In the genomic region with DNA sequence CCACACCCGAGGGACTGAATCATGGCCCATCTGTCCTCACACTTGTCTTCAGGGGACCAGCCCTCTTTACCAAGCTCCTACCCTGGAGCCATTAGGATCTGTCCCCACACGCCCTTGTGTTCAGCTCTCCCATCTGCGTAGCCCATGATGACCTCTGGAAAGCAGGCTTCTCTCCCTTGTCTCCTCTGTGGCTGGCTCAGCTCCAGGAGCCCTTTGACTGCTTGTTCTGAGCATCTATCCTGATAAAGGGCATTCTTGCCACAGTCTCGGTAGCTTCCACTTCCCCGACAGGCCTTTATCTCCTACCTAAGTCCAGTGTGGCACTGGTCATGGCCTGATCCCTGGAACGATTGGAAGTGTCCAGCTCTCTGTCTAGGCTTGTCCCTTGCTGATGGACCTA, we compare ENCODE assay signal across 26 mouse cellular contexts. TPM values are rescaled to one million over a fixed set of nuclear protein-coding genes. Genes with fewer than 3 reads are reported as not detected.
DNase-seq lines count a peak whose midpoint lies in the region; ATAC-seq lines count a peak whose summit lies in the region.
"Had no signal": no experiment of that assay in that cellular context is flagged by ENCODE, and none has a peak within 500 bp of the region (broad histone marks: within the 10 kb centered on the region; RNA-seq: fewer than 3 reads in every experiment).

No protein-coding gene starts in this region.

- H3K36me3 ChIP-seq in kidney, embryonic 15.5 days = peaks cover 72% of the 10 kb centered on the region
- H3K36me3 ChIP-seq: G1E had no signal

- no peak overlapping the region for H3K9ac ChIP-seq in kidney, embryonic 15.5 days
- H3K9ac ChIP-seq: forebrain, embryonic 13.5 days; heart, embryonic 13.5 days; hindbrain, embryonic 13.5 days had no signal

- H3K9me3 ChIP-seq in kidney, embryonic 15.5 days (replicated peaks) = no peaks in the 10 kb centered on the region
- H3K9me3 ChIP-seq: forebrain, embryonic 10.5 days; forebrain, embryonic 13.5 days; heart, embryonic 10.5 days; heart, embryonic 13.5 days; hindbrain, embryonic 10.5 days; hindbrain, embryonic 13.5 days had no signal

- DNase-seq in kidney, adult 11 months = peak; percentile 60
- DNase-seq in kidney, adult 8-10 months = peak; percentile 63
- peak; percentile 58 for DNase-seq in kidney, postnatal 10 days
- peak; percentile 71 to 79 for DNase-seq in kidney, postnatal 36 days
- no peak for DNase-seq in frontal cortex, postnatal 14 days (ENCODE audit: low spot score in 2 of 2)
- DNase-seq in layer of hippocampus, adult 8-10 months (ENCODE audit: low spot score in 2 of 2) = no peak
- DNase-seq: adrenal gland, postnatal 10 days; adrenal gland, postnatal 36 days; B cell, adult 2 months; cerebellum, adult 18-20 months; cerebellum, adult 9-10 months; gastrocnemius, postnatal 36 days; heart, adult 2 months had no signal

- peaks cover 5% of the 10 kb centered on the region; the same call in 1 of the 2 replicates for H3K4me1 ChIP-seq in kidney, embryonic 15.5 days
- H3K4me1 ChIP-seq: forebrain, embryonic 10.5 days; forebrain, embryonic 13.5 days; heart, embryonic 10.5 days; heart, embryonic 13.5 days; hindbrain, embryonic 10.5 days; hindbrain, embryonic 13.5 days had no signal

- no peak overlapping the region for H3K4me2 ChIP-seq in kidney, embryonic 15.5 days
- H3K4me2 ChIP-seq: forebrain, embryonic 13.5 days; heart, embryonic 13.5 days; hindbrain, embryonic 13.5 days had no signal

- no peaks in the 10 kb centered on the region for H3K27me3 ChIP-seq in kidney, embryonic 15.5 days
- H3K27me3 ChIP-seq: CH12.LX; forebrain, embryonic 13.5 days; heart, embryonic 13.5 days; hindbrain, embryonic 13.5 days; Patski had no signal

- WGBS in kidney, embryonic 15.5 days = 90% methylated on average over 6 of the region's 6 CpGs

- no peak overlapping the region for H3K27ac ChIP-seq in kidney, embryonic 15.5 days
- H3K27ac ChIP-seq: forebrain, embryonic 13.5 days; heart, adult 2 months; heart, embryonic 10.5 days; heart, embryonic 13.5 days; hindbrain, embryonic 10.5 days; hindbrain, embryonic 13.5 days had no signal

- no peak for ATAC-seq in kidney, embryonic 15.5 days (replicated peaks; ENCODE audit: low FRiP score)
- ATAC-seq: forebrain, embryonic 13.5 days; forebrain, embryonic 16.5 days; hindbrain, embryonic 16.5 days; Patski had no signal

- H3K4me3 ChIP-seq in kidney, embryonic 15.5 days (replicated peaks) = no peak overlapping the region
- H3K4me3 ChIP-seq: forebrain, embryonic 10.5 days; forebrain, embryonic 13.5 days; heart, adult 2 months; heart, embryonic 10.5 days; heart, embryonic 13.5 days; hindbrain, embryonic 10.5 days; hindbrain, embryonic 13.5 days had no signal

RNA-seq across cellular contexts. Expression of a gene that starts 10.0 kb away (rescaled TPM):
- polyA plus RNA-seq in kidney, embryonic 15.5 days (2015; fragmentation: Nextera tagmentation; extraction: Ambion mirVana) = 21.9 and 24.4 TPM in 2 replicates
- total RNA-seq in layer of hippocampus, adult 8-10 months (2022) = 10 to 100 TPM; 13.9 to 18.7 (median 16.5) TPM
- total RNA-seq: G1E; granulocyte monocyte progenitor cell, adult 5-6 weeks had no signal
- polyA plus RNA-seq: G1E had no signal

RNA-seq across cellular contexts. Expression of a gene that starts 11.6 kb away (rescaled TPM):
- polyA plus RNA-seq in kidney, embryonic 15.5 days (2015; fragmentation: Nextera tagmentation; extraction: Ambion mirVana) = 22.5 and 22.8 TPM in 2 replicates
- 10 to 100 TPM; 20.0 to 28.4 (median 26.3) TPM for total RNA-seq in layer of hippocampus, adult 8-10 months (2022)
- total RNA-seq: granulocyte monocyte progenitor cell, adult 5-6 weeks had no signal
- polyA plus RNA-seq: G1E had no signal

Comparison
In these comparisons a context has a peak if more than half of its experiments do, and no peak if none do; other contexts are left out.
1. DNase-seq: peak in kidney, adult 11 months (single experiment), kidney, adult 8-10 months (2 of 2), kidney, postnatal 10 days (single experiment) and kidney, postnatal 36 days (2 of 2); none in frontal cortex, postnatal 14 days (0 of 2) and layer of hippocampus, adult 8-10 months (0 of 2).